Mouse (Mus musculus): ENCODE data around the gene Rer1.

GRCm38 (mm10) chr4:155116607-155117006 lies 30.4 kb upstream of the Rer1 start:
- TF ChIP-seq CTCF (IDR thresholded peaks at IDR 0.05; ENCODE audit: control insufficient read depth, insufficient read depth, insufficient read length): no peak
- no peak for TF ChIP-seq MYOG (IDR thresholded peaks at IDR 0.05; ENCODE audit: control insufficient read depth, extremely low read depth, insufficient read length)
- TF ChIP-seq USF1 (IDR thresholded peaks at IDR 0.05; ENCODE audit: low read depth): no peak
- no peak for TF ChIP-seq MAX (IDR thresholded peaks at IDR 0.05)
- no peak for TF ChIP-seq FOSL1 (IDR thresholded peaks at IDR 0.05; ENCODE audit: insufficient read depth, low read length, poor library complexity, severe bottlenecking)
